Mouse (Mus musculus): ENCODE measurements at regions not wholly inside any gene's neighbourhood (a gene's known extent, or its start where the extent isn't known, plus 50 kb on each side); places are given as distances from the start of the nearest gene placed in this dataset.

DNA sequence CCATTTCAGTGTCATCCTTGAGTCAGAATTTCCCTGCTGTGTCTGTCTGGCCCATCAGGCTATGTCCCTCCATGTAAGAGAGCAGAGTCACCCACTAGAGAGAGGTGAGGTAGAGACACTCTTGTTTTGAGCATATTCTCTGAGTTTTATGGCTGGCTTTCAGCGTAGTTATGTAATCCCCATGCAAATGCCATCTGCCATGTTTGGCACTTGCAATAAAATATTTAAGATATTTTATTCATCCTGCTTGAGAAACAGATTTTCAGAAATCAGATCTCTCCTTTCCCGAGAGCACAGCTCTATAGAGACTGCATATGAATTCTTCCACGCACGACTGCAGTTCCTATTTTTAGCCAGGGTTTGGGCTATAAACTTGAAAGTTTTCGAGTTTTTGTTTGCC lies 331.1 kb downstream of the Slc4a3 start:
- H3K79me3 ChIP-seq (ENCODE audit: low read depth): no peaks in the 10 kb centered on the region
- no peak overlapping the region for H3K4me3 ChIP-seq (ENCODE audit: insufficient read depth, poor library complexity, severe bottlenecking)
- no peak overlapping the region for H3ac ChIP-seq (ENCODE audit: control insufficient read depth, insufficient read length, low read depth)
- no peaks in the 10 kb centered on the region for H3K27me3 ChIP-seq (ENCODE audit: control insufficient read depth, insufficient read depth, insufficient read length)
- H3K36me3 ChIP-seq (ENCODE audit: control insufficient read depth, insufficient read depth): no peaks in the 10 kb centered on the region
- H3K79me2 ChIP-seq (ENCODE audit: control insufficient read depth, insufficient read depth): no peaks in the 10 kb centered on the region
- TF ChIP-seq USF1 (IDR thresholded peaks at IDR 0.05; ENCODE audit: low read depth) (no peak), MYOD1 (IDR thresholded peaks at IDR 0.05; ENCODE audit: control insufficient read depth, insufficient read length, low read depth) (no peak), MYOG (IDR thresholded peaks at IDR 0.05; ENCODE audit: control insufficient read depth, extremely low read depth, insufficient read length) (no peak), CTCF (IDR thresholded peaks at IDR 0.05; ENCODE audit: control insufficient read depth, insufficient read depth, insufficient read length) (no peak), MAX (IDR thresholded peaks at IDR 0.05) (no peak), CEBPB (IDR thresholded peaks at IDR 0.05; ENCODE audit: low read depth) (no peak), FOSL1 (IDR thresholded peaks at IDR 0.05; ENCODE audit: insufficient read depth, low read length, poor library complexity, severe bottlenecking) (no peak)

GRCm38 (mm10) chr1:75885632-75886031 lies 339.6 kb downstream of the Slc4a3 start:
- Histone ChIP-seq H3K36me3 (ENCODE audit: control insufficient read depth, insufficient read depth) (no peaks in the 10 kb centered on the region), H3K79me3 (ENCODE audit: low read depth) (no peaks in the 10 kb centered on the region), H3K27me3 (ENCODE audit: control insufficient read depth, insufficient read depth, insufficient read length) (no peaks in the 10 kb centered on the region), H3ac (ENCODE audit: control insufficient read depth, insufficient read length, low read depth) (no peak overlapping the region), H3K4me3 (ENCODE audit: insufficient read depth, poor library complexity, severe bottlenecking) (no peak overlapping the region), H3K79me2 (ENCODE audit: control insufficient read depth, insufficient read depth) (no peaks in the 10 kb centered on the region)
- no peak for TF ChIP-seq FOSL1 (IDR thresholded peaks at IDR 0.05; ENCODE audit: insufficient read depth, low read length, poor library complexity, severe bottlenecking)
- no peak for TF ChIP-seq MAX (IDR thresholded peaks at IDR 0.05)
- TF ChIP-seq MYOG (IDR thresholded peaks at IDR 0.05; ENCODE audit: control insufficient read depth, extremely low read depth, insufficient read length): no peak
- TF ChIP-seq MYOD1 (IDR thresholded peaks at IDR 0.05; ENCODE audit: control insufficient read depth, insufficient read length, low read depth): no peak
- no peak for TF ChIP-seq CEBPB (IDR thresholded peaks at IDR 0.05; ENCODE audit: low read depth)
- no peak for TF ChIP-seq USF1 (IDR thresholded peaks at IDR 0.05; ENCODE audit: low read depth)
- TF ChIP-seq CTCF (IDR thresholded peaks at IDR 0.05; ENCODE audit: control insufficient read depth, insufficient read depth, insufficient read length): no peak

- no peaks in the 10 kb centered on the region for H3K27me3 ChIP-seq (ENCODE audit: control insufficient read depth, insufficient read depth, insufficient read length)
- no peaks in the 10 kb centered on the region for H3K36me3 ChIP-seq (ENCODE audit: control insufficient read depth, insufficient read depth)
- H3K79me2 ChIP-seq (ENCODE audit: control insufficient read depth, insufficient read depth): no peaks in the 10 kb centered on the region
- H3K79me3 ChIP-seq (ENCODE audit: low read depth): no peaks in the 10 kb centered on the region
- no peak overlapping the region for H3ac ChIP-seq (ENCODE audit: control insufficient read depth, insufficient read length, low read depth)
- no peak for TF ChIP-seq FOSL1 (IDR thresholded peaks at IDR 0.05; ENCODE audit: insufficient read depth, low read length, poor library complexity, severe bottlenecking)
- TF ChIP-seq MYOD1 (IDR thresholded peaks at IDR 0.05; ENCODE audit: control insufficient read depth, insufficient read length, low read depth): no peak
- no peak for TF ChIP-seq MAX (IDR thresholded peaks at IDR 0.05)
- no peak for TF ChIP-seq CEBPB (IDR thresholded peaks at IDR 0.05; ENCODE audit: low read depth)
- TF ChIP-seq USF1 (IDR thresholded peaks at IDR 0.05; ENCODE audit: low read depth): no peak
- TF ChIP-seq MYOG (IDR thresholded peaks at IDR 0.05; ENCODE audit: control insufficient read depth, extremely low read depth, insufficient read length): no peak
- TF ChIP-seq CTCF (IDR thresholded peaks at IDR 0.05; ENCODE audit: control insufficient read depth, insufficient read depth, insufficient read length): no peak
- H3K4me3 ChIP-seq (ENCODE audit: insufficient read depth, poor library complexity, severe bottlenecking): no peak overlapping the region
Measured at GRCm38 (mm10) chr1:75888499-75889208, 342.6 kb downstream of the Slc4a3 start.

GRCm38 (mm10) chr1:75889847-75890591 lies 344.0 kb downstream of the Slc4a3 start:
- H3K27me3 ChIP-seq (ENCODE audit: control insufficient read depth, insufficient read depth, insufficient read length): no peaks in the 10 kb centered on the region
- no peaks in the 10 kb centered on the region for H3K79me2 ChIP-seq (ENCODE audit: control insufficient read depth, insufficient read depth)
- H3K79me3 ChIP-seq (ENCODE audit: low read depth): no peaks in the 10 kb centered on the region
- no peak overlapping the region for H3ac ChIP-seq (ENCODE audit: control insufficient read depth, insufficient read length, low read depth)
- H3K36me3 ChIP-seq (ENCODE audit: control insufficient read depth, insufficient read depth): no peaks in the 10 kb centered on the region
- no peak for TF ChIP-seq MYOG (IDR thresholded peaks at IDR 0.05; ENCODE audit: control insufficient read depth, extremely low read depth, insufficient read length)
- TF ChIP-seq MYOD1 (IDR thresholded peaks at IDR 0.05; ENCODE audit: control insufficient read depth, insufficient read length, low read depth): no peak
- no peak for TF ChIP-seq FOSL1 (IDR thresholded peaks at IDR 0.05; ENCODE audit: insufficient read depth, low read length, poor library complexity, severe bottlenecking)
- no peak overlapping the region for H3K4me3 ChIP-seq (ENCODE audit: insufficient read depth, poor library complexity, severe bottlenecking)

GRCm38 (mm10) chr1:75890636-75891276 lies 344.7 kb downstream of the Slc4a3 start:
- H3K79me3 ChIP-seq (ENCODE audit: low read depth): no peaks in the 10 kb centered on the region
- no peaks in the 10 kb centered on the region for H3K79me2 ChIP-seq (ENCODE audit: control insufficient read depth, insufficient read depth)
- no peaks in the 10 kb centered on the region for H3K27me3 ChIP-seq (ENCODE audit: control insufficient read depth, insufficient read depth, insufficient read length)
- no peak overlapping the region for H3ac ChIP-seq (ENCODE audit: control insufficient read depth, insufficient read length, low read depth)
- no peak overlapping the region for H3K4me3 ChIP-seq (ENCODE audit: insufficient read depth, poor library complexity, severe bottlenecking)
- TF ChIP-seq CEBPB (IDR thresholded peaks at IDR 0.05; ENCODE audit: low read depth): no peak
- no peak for TF ChIP-seq CTCF (IDR thresholded peaks at IDR 0.05; ENCODE audit: control insufficient read depth, insufficient read depth, insufficient read length)
- TF ChIP-seq FOSL1 (IDR thresholded peaks at IDR 0.05; ENCODE audit: insufficient read depth, low read length, poor library complexity, severe bottlenecking): no peak
- no peak for TF ChIP-seq MYOD1 (IDR thresholded peaks at IDR 0.05; ENCODE audit: control insufficient read depth, insufficient read length, low read depth)
- no peak for TF ChIP-seq MAX (IDR thresholded peaks at IDR 0.05)
- TF ChIP-seq MYOG (IDR thresholded peaks at IDR 0.05; ENCODE audit: control insufficient read depth, extremely low read depth, insufficient read length): no peak
- TF ChIP-seq USF1 (IDR thresholded peaks at IDR 0.05; ENCODE audit: low read depth): no peak
- no peaks in the 10 kb centered on the region for H3K36me3 ChIP-seq (ENCODE audit: control insufficient read depth, insufficient read depth)

All from C2C12 (cell line).